Mouse (Mus musculus) CH12.LX (cell line): ENCODE results near the gene Ccdc152. TPM values are rescaled to one million over a fixed set of nuclear protein-coding genes. Genes with fewer than 3 reads are reported as not detected.

ENCODE experiments used
- DNase-seq: peaks from one replicate; pipeline ENCODE4 v3.0.0-alpha.2; 2013; ENCODE audit errors: extremely low read depth
- H3K27ac ChIP-seq: 2 replicates; pipeline ENCODE4 v1.5.1; 2012; ENCODE audit warnings: low read depth, mild to moderate bottlenecking, control low read depth, moderate library complexity; ENCODE audit not compliant: insufficient read depth
- H3K27me3 ChIP-seq: replicated peaks from 2 replicates; pipeline ENCODE3; 2012; ENCODE audit warnings: inconsistent platforms
- H3K36me3 ChIP-seq, 2 experiments: replicated peaks in 1 of 2; 2 replicates each; pipeline versions ENCODE3 to v1.6.1; 2012; ENCODE audit warnings: inconsistent platforms in 1 of 2, low read length in 1 of 2, mild to moderate bottlenecking in 1 of 2, mixed read lengths in 1 of 2, moderate library complexity in 1 of 2; ENCODE audit not compliant: control insufficient read depth in 1 of 2, insufficient read depth in 1 of 2
- H3K4me1 ChIP-seq, 2 experiments: 2 replicates each; pipeline ENCODE4 v1.6.1; 2012; ENCODE audit warnings: inconsistent platforms in 1 of 2, moderate library complexity in 1 of 2; ENCODE audit not compliant: insufficient read depth in 2 of 2, control insufficient read depth in 1 of 2
- H3K4me2 ChIP-seq: 2 replicates; pipeline ENCODE4 v1.6.1; 2012; ENCODE audit warnings: low read depth, mild to moderate bottlenecking, control low read depth; ENCODE audit not compliant: poor library complexity, insufficient read depth, severe bottlenecking
- H3K4me3 ChIP-seq, 3 experiments: fragments of 150-350 bp in 1 of 3; sonication (generic) in 1 of 3; replicated peaks in 1 of 3; 2 replicates each; pipeline versions ENCODE3 to v1.5.1; 2011 to 2012; ENCODE audit warnings: low read depth in 2 of 3, low read length in 2 of 3, mild to moderate bottlenecking in 2 of 3, moderate library complexity in 2 of 3, control low read depth in 1 of 3, improper control_type of control experiment in 1 of 3, inconsistent platforms in 1 of 3, mixed read lengths in 1 of 3; ENCODE audit not compliant: poor library complexity in 1 of 3
- H3K79me2 ChIP-seq: replicated peaks from 2 replicates; pipeline ENCODE4 v1.6.1; 2012; ENCODE audit warnings: mild to moderate bottlenecking, moderate library complexity; ENCODE audit not compliant: control insufficient read depth, poor library complexity, insufficient read depth, severe bottlenecking; ENCODE audit errors: extremely low read depth
- H3K9ac ChIP-seq: 2 replicates; pipeline ENCODE4 v1.6.1; 2012; ENCODE audit warnings: low read depth, mild to moderate bottlenecking, control low read depth, moderate library complexity; ENCODE audit not compliant: insufficient read depth
- H3K9me3 ChIP-seq: replicated peaks from 2 replicates; pipeline ENCODE3; 2012; ENCODE audit warnings: low read length, inconsistent platforms, mixed read lengths
- CTCF ChIP-seq, 2 experiments: IDR thresholded peaks in 1 of 2; conservative IDR thresholded peaks in 1 of 2; 2 replicates each; pipeline ENCODE4 v1.5.1; 2011 to 2012; ENCODE audit warnings: low read depth in 2 of 2, low read length in 2 of 2, improper control_type of control experiment in 1 of 2, inconsistent platforms in 1 of 2, mild to moderate bottlenecking in 1 of 2, moderate library complexity in 1 of 2
- E2F4 ChIP-seq: IDR thresholded peaks from 2 replicates; pipeline ENCODE4 v1.6.1; 2011; ENCODE audit warnings: low read depth, low read length, improper control_type of control experiment; ENCODE audit not compliant: insufficient replicate concordance
- GABPA ChIP-seq: IDR thresholded peaks from 2 replicates; pipeline ENCODE4 v1.6.1; 2012; ENCODE audit warnings: low read depth, low read length, improper control_type of control experiment, inconsistent platforms; ENCODE audit not compliant: insufficient replicate concordance
- HCFC1 ChIP-seq: IDR thresholded peaks from 2 replicates; pipeline ENCODE4 v1.6.1; 2012; ENCODE audit warnings: low read depth, mild to moderate bottlenecking, inconsistent platforms, low read length, improper control_type of control experiment
- JUN ChIP-seq: IDR thresholded peaks from 2 replicates; pipeline ENCODE4 v1.6.1; 2011; ENCODE audit warnings: low read depth, mild to moderate bottlenecking, low read length, improper control_type of control experiment, moderate library complexity; ENCODE audit not compliant: insufficient read depth
- JUND ChIP-seq: conservative IDR thresholded peaks from 2 replicates; pipeline ENCODE4 v1.6.1; 2011; ENCODE audit warnings: low read depth, low read length, improper control_type of control experiment
- MAFK ChIP-seq: IDR thresholded peaks from 2 replicates; pipeline ENCODE4 v1.6.1; 2011; ENCODE audit warnings: low read length, improper control_type of control experiment; ENCODE audit not compliant: insufficient replicate concordance
- MAX ChIP-seq: IDR thresholded peaks from 2 replicates; pipeline ENCODE4 v1.6.1; 2011; ENCODE audit warnings: low read length, improper control_type of control experiment
- MEF2A ChIP-seq: IDR thresholded peaks from 2 replicates; pipeline ENCODE4 v1.6.1; 2014; ENCODE audit warnings: low read depth, mild to moderate bottlenecking, inconsistent platforms, low read length, improper control_type of control experiment, borderline replicate concordance
- MYC ChIP-seq: IDR thresholded peaks from 2 replicates; pipeline ENCODE4 v1.6.1; 2011; ENCODE audit warnings: low read depth, mild to moderate bottlenecking, improper control_type of control experiment, low read length
- POLR2AphosphoS2 ChIP-seq: IDR thresholded peaks from 2 replicates; pipeline ENCODE4 v1.6.1; 2011; ENCODE audit warnings: low read depth, low read length, improper control_type of control experiment
- RAD21 ChIP-seq: IDR thresholded peaks from 2 replicates; pipeline ENCODE4 v1.6.1; 2011; ENCODE audit warnings: low read depth, mild to moderate bottlenecking, low read length, improper control_type of control experiment, moderate library complexity
- RCOR1 ChIP-seq: conservative IDR thresholded peaks from 2 replicates; pipeline ENCODE4 v1.6.1; 2012; ENCODE audit warnings: low read depth, mild to moderate bottlenecking, inconsistent platforms, low read length, improper control_type of control experiment
- SIN3A ChIP-seq: IDR thresholded peaks from 2 replicates; pipeline ENCODE4 v1.6.1; 2012; ENCODE audit warnings: low read length, improper control_type of control experiment, inconsistent platforms
- SMC3 ChIP-seq: IDR thresholded peaks from 2 replicates; pipeline ENCODE4 v1.6.1; 2011; ENCODE audit warnings: low read depth, low read length, improper control_type of control experiment
- USF2 ChIP-seq: conservative IDR thresholded peaks from 2 replicates; pipeline ENCODE4 v1.6.1; 2011; ENCODE audit warnings: low read depth, low read length, improper control_type of control experiment
- ZNF384 ChIP-seq: IDR thresholded peaks from 2 replicates; pipeline ENCODE4 v1.6.1; 2012; ENCODE audit warnings: low read depth, low read length, improper control_type of control experiment, inconsistent platforms
- dilution Hi-C: fragments of 300-500 bp; cut with MboI; formaldehyde crosslinking; loops from 2 replicates; pipeline ENCODE4 v1.14.3; 2020; ENCODE audit warnings: low sequenced_read_pairs; ENCODE audit not compliant: extremely low pct_unique_long_range_greater_than_20kb, extremely low pct_ligation_motif_present
- in situ Hi-C: fragments of 300-500 bp; cut with MboI; formaldehyde crosslinking; loops from 3 replicates; pipeline ENCODE4 v1.14.3; 2019; ENCODE audit warnings: low sequenced_read_pairs, low pct_ligation_motif_present, low pct_unique_long_range_greater_than_20kb, mixed read lengths
- polyA plus RNA-seq: library from polyadenylated mRNA; unstranded; fragments of >175 nt; gene quantifications from 2 replicates; pipeline ENCODE4 v1.2.1, GENCODE M21; 2012; ENCODE audit warnings: low read depth; ENCODE audit not compliant: insufficient read length
- total RNA-seq, 2 experiments: library from RNA; depleted of rRNA; stranded (reverse); fragments of 300-350 nt in 1 of 2; fragments of >200 nt in 1 of 2; gene quantifications; 2 replicates each; pipeline ENCODE4 v1.2.3; 2012 to 2014

Ccdc152 gene
- total and polyA plus RNA-seq, 3 experiments, result 0.08 to 0.99 TPM; not detected in 1

GRCm38 (mm10) chr15:3297615-3298014, 5.7 kb downstream of the Ccdc152 start:
- H3K4me2 ChIP-seq, result no peak overlapping the region
- H3K36me3 ChIP-seq, result peaks cover 0 to 2% of the 10 kb centered on the region in 2 experiments
- no peaks in the 10 kb centered on the region for H3K27me3 ChIP-seq
- TF ChIP-seq MAFK (peak; percentile 89), MEF2A (no peak)
- TF ChIP-seq, all 38 proteins: peak for 1
- Histone ChIP-seq H3K9me3 (no peaks in the 10 kb centered on the region), H3K27ac (no peak overlapping the region), H3K9ac (no peak overlapping the region), H3K79me2 (no peaks in the 10 kb centered on the region), H3K4me1 (peaks cover 0 to 11% of the 10 kb centered on the region in 2 experiments; a peak in 2 of 4 replicates), H3K4me3 (no peak overlapping the region)
- in situ Hi-C loops (no loop called here), dilution Hi-C loops (no loop called here)
- no peak for DNase-seq

DNA sequence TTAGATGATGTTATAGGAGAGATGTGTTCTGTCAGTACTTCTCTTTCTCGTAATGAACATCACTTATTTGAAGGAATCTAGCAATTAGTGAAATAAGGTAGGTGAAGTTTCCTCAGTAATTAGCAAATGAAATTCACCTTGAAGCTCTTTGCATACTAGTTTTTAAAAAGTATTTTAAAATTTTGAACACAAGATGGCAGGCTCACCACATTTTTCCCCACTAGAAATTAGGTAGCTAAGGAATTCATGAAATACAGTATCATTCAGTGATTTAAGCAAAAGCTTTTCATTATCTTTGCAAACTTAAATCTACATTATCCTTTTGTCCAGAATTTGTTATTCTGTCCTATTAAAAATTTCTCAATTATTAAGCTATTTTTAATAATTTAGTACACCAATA, 7.3 kb downstream of the Ccdc152 start:
- Histone ChIP-seq H3K27ac (no peak overlapping the region), H3K9ac (no peak overlapping the region), H3K27me3 (no peaks in the 10 kb centered on the region), H3K9me3 (no peaks in the 10 kb centered on the region), H3K79me2 (no peaks in the 10 kb centered on the region), H3K4me2 (no peak overlapping the region), H3K4me3 (no peak overlapping the region), H3K4me1 (peaks cover 3 to 12% of the 10 kb centered on the region in 2 experiments; a peak in 2 of 4 replicates), H3K36me3 (peaks cover 0 to 2% of the 10 kb centered on the region in 2 experiments)
- dilution Hi-C loops, result no loop called here
- DNase-seq, result no peak
- TF ChIP-seq HCFC1 (no peak), SMC3 (no peak), E2F4 (no peak), MAX (no peak), RAD21 (peak; percentile 31), MYC (no peak), CTCF (conservative IDR thresholded peaks at IDR 0.05 in 1 of 2, IDR thresholded peaks at IDR 0.05 in 1 of 2; ENCODE audit: low read depth in 2 of 2, low read length in 2 of 2) (peak in 1 of 2 experiments; percentile 36; a peak in 2 of 4 replicates)
- in situ Hi-C loops, result no loop called here

DNA sequence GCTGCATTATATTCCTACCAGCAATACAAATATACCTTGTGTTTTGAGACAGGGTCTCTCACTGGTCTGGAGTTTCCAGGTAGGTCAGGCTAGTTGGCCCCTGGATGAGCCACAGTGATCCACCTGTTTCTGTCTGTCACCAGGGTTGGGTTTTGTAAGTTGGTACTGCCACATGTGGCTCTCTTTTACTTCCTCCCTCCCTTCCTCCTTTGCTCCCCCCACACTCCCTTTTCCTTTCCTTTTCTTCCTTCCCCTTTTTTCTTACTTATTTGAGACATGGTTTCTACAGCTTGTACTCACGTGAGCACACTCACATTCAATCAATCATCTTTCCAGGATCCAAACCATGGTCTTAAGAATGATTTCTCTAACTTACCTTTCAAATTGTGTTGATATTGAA, 9.8 kb downstream of the Ccdc152 start:
- in situ Hi-C loops, result no loop called here
- DNase-seq, result no peak
- TF ChIP-seq USF2, result no peak
- TF ChIP-seq SIN3A, result no peak
- no peak for TF ChIP-seq GABPA
- no peak for TF ChIP-seq RCOR1
- no peak for TF ChIP-seq ZNF384
- no peak for TF ChIP-seq HCFC1
- TF ChIP-seq RAD21, result no peak
- no peak for TF ChIP-seq MEF2A
- no peak for TF ChIP-seq E2F4
- TF ChIP-seq JUND, result no peak
- no peak for TF ChIP-seq JUN
- no peak for TF ChIP-seq POLR2AphosphoS2
- Histone ChIP-seq H3K4me3 (no peak overlapping the region), H3K36me3 (peaks cover 0 to 2% of the 10 kb centered on the region in 2 experiments), H3K4me1 (peaks cover 4 to 18% of the 10 kb centered on the region in 2 experiments; a peak in 2 of 4 replicates), H3K79me2 (no peaks in the 10 kb centered on the region), H3K27me3 (no peaks in the 10 kb centered on the region), H3K9me3 (no peaks in the 10 kb centered on the region), H3K27ac (no peak overlapping the region), H3K9ac (no peak overlapping the region), H3K4me2 (no peak overlapping the region)
- dilution Hi-C loops, result no loop called here
